Mouse (Mus musculus): ENCODE measurements at regions not wholly inside any gene's neighbourhood (a gene's known extent, or its start where the extent isn't known, plus 50 kb on each side); places are given as distances from the start of the nearest gene placed in this dataset.
"Not testable (repeated sequence)": the region's sequence is repeated elsewhere in the genome, so short reads cannot be mapped to it uniquely, and the experiment has no call there.

- Histone ChIP-seq H3K27ac (no peak overlapping the region), H3K4me1 (ENCODE audit: control insufficient read depth, insufficient read depth, low read length) (no peaks in the 10 kb centered on the region), H3K36me3 (ENCODE audit: control insufficient read depth, insufficient read depth, low read length) (no peaks in the 10 kb centered on the region), H3K9ac (ENCODE audit: low read depth, low read length) (no peak overlapping the region), H3K27me3 (ENCODE audit: control insufficient read depth, insufficient read depth, low read length) (no peaks in the 10 kb centered on the region), H3K4me3 (no peak overlapping the region), H3K79me2 (replicated peaks; ENCODE audit: control insufficient read depth, insufficient read depth, low read length) (no peaks in the 10 kb centered on the region)
- no peak for TF ChIP-seq CTCF (IDR thresholded peaks at IDR 0.05)
- no peak for TF ChIP-seq EP300 (IDR thresholded peaks at IDR 0.05; ENCODE audit: insufficient read depth, low read depth, low read length)
- TF ChIP-seq POLR2A (IDR thresholded peaks at IDR 0.05; ENCODE audit: insufficient read depth, low read depth, low read length): no peak
- DNase-seq: no peak
- intact Hi-C loops (cut with DNase I): no loop called here
- 95% methylated on average over 4 of the region's 4 CpGs for whole genome bisulfite sequencing
Measured at GRCm38 (mm10) chr10:70853614-70854013, 197.8 kb upstream of the Phyhipl start.

GRCm38 (mm10) chr10:70848141-70848540 is 192.4 kb upstream of the Phyhipl start:
- Histone ChIP-seq H3K36me3 (ENCODE audit: control insufficient read depth, insufficient read depth, low read length) (no peaks in the 10 kb centered on the region), H3K27me3 (ENCODE audit: control insufficient read depth, insufficient read depth, low read length) (no peaks in the 10 kb centered on the region), H3K4me1 (ENCODE audit: control insufficient read depth, insufficient read depth, low read length) (no peaks in the 10 kb centered on the region), H3K27ac (no peak overlapping the region), H3K9ac (ENCODE audit: low read depth, low read length) (no peak overlapping the region), H3K4me3 (no peak overlapping the region), H3K79me2 (replicated peaks; ENCODE audit: control insufficient read depth, insufficient read depth, low read length) (no peaks in the 10 kb centered on the region)
- 90% methylated on average over 5 of the region's 5 CpGs for WGBS
- TF ChIP-seq POLR2A (IDR thresholded peaks at IDR 0.05; ENCODE audit: insufficient read depth, low read depth, low read length) (no peak), EP300 (IDR thresholded peaks at IDR 0.05; ENCODE audit: insufficient read depth, low read depth, low read length) (no peak), CTCF (IDR thresholded peaks at IDR 0.05) (no peak)
- intact Hi-C loops (cut with DNase I): no loop called here
- no peak for DNase-seq

- no peak for DNase-seq
- intact Hi-C loops (cut with DNase I): no loop called here
- Histone ChIP-seq H3K9ac (ENCODE audit: low read depth, low read length) (no peak overlapping the region), H3K4me3 (no peak overlapping the region), H3K36me3 (ENCODE audit: control insufficient read depth, insufficient read depth, low read length) (no peaks in the 10 kb centered on the region), H3K27ac (no peak overlapping the region), H3K79me2 (replicated peaks; ENCODE audit: control insufficient read depth, insufficient read depth, low read length) (no peaks in the 10 kb centered on the region), H3K4me1 (ENCODE audit: control insufficient read depth, insufficient read depth, low read length) (no peaks in the 10 kb centered on the region), H3K27me3 (ENCODE audit: control insufficient read depth, insufficient read depth, low read length) (no peaks in the 10 kb centered on the region)
- WGBS: 43% methylated on average over 3 of the region's 3 CpGs
- no peak for TF ChIP-seq EP300 (IDR thresholded peaks at IDR 0.05; ENCODE audit: insufficient read depth, low read depth, low read length)
- no peak for TF ChIP-seq POLR2A (IDR thresholded peaks at IDR 0.05; ENCODE audit: insufficient read depth, low read depth, low read length)
- TF ChIP-seq CTCF (IDR thresholded peaks at IDR 0.05): no peak
Measured at GRCm38 (mm10) chr10:70847341-70847882, 191.6 kb upstream of the Phyhipl start.

GRCm38 (mm10) chr10:70846281-70847168 is 190.8 kb upstream of the Phyhipl start:
- intact Hi-C loops (cut with DNase I): no loop called here
- Histone ChIP-seq H3K4me1 (ENCODE audit: control insufficient read depth, insufficient read depth, low read length) (no peaks in the 10 kb centered on the region), H3K27ac (no peak overlapping the region), H3K4me3 (no peak overlapping the region), H3K36me3 (ENCODE audit: control insufficient read depth, insufficient read depth, low read length) (no peaks in the 10 kb centered on the region), H3K27me3 (ENCODE audit: control insufficient read depth, insufficient read depth, low read length) (no peaks in the 10 kb centered on the region), H3K79me2 (replicated peaks; ENCODE audit: control insufficient read depth, insufficient read depth, low read length) (no peaks in the 10 kb centered on the region), H3K9ac (ENCODE audit: low read depth, low read length) (no peak overlapping the region)
- 81% methylated on average over 10 of the region's 10 CpGs for WGBS
- DNase-seq: no peak
- TF ChIP-seq CTCF (IDR thresholded peaks at IDR 0.05): no peak
- TF ChIP-seq EP300 (IDR thresholded peaks at IDR 0.05; ENCODE audit: insufficient read depth, low read depth, low read length): no peak
- no peak for TF ChIP-seq POLR2A (IDR thresholded peaks at IDR 0.05; ENCODE audit: insufficient read depth, low read depth, low read length)

GRCm38 (mm10) chr10:70843848-70844247 is 188.1 kb upstream of the Phyhipl start:
- Histone ChIP-seq H3K9ac (ENCODE audit: low read depth, low read length) (no peak overlapping the region), H3K4me3 (no peak overlapping the region), H3K27me3 (ENCODE audit: control insufficient read depth, insufficient read depth, low read length) (no peaks in the 10 kb centered on the region), H3K36me3 (ENCODE audit: control insufficient read depth, insufficient read depth, low read length) (no peaks in the 10 kb centered on the region), H3K79me2 (replicated peaks; ENCODE audit: control insufficient read depth, insufficient read depth, low read length) (no peaks in the 10 kb centered on the region), H3K27ac (no peak overlapping the region), H3K4me1 (ENCODE audit: control insufficient read depth, insufficient read depth, low read length) (no peaks in the 10 kb centered on the region)
- no peak for TF ChIP-seq EP300 (IDR thresholded peaks at IDR 0.05; ENCODE audit: insufficient read depth, low read depth, low read length)
- no peak for TF ChIP-seq CTCF (IDR thresholded peaks at IDR 0.05)
- TF ChIP-seq POLR2A (IDR thresholded peaks at IDR 0.05; ENCODE audit: insufficient read depth, low read depth, low read length): no peak
- 95% methylated on average over 2 of the region's 2 CpGs for WGBS
- no peak for DNase-seq
- intact Hi-C loops (cut with DNase I): no loop called here

GRCm38 (mm10) chr10:70842176-70842838 is 186.5 kb upstream of the Phyhipl start:
- no peak for TF ChIP-seq POLR2A (IDR thresholded peaks at IDR 0.05; ENCODE audit: insufficient read depth, low read depth, low read length)
- no peak for TF ChIP-seq EP300 (IDR thresholded peaks at IDR 0.05; ENCODE audit: insufficient read depth, low read depth, low read length)
- TF ChIP-seq CTCF (IDR thresholded peaks at IDR 0.05): no peak
- intact Hi-C loops (cut with DNase I): no loop called here
- Histone ChIP-seq H3K9ac (ENCODE audit: low read depth, low read length) (no peak overlapping the region), H3K36me3 (ENCODE audit: control insufficient read depth, insufficient read depth, low read length) (no peaks in the 10 kb centered on the region), H3K79me2 (replicated peaks; ENCODE audit: control insufficient read depth, insufficient read depth, low read length) (no peaks in the 10 kb centered on the region), H3K27me3 (ENCODE audit: control insufficient read depth, insufficient read depth, low read length) (no peaks in the 10 kb centered on the region), H3K4me3 (no peak overlapping the region), H3K27ac (no peak overlapping the region), H3K4me1 (ENCODE audit: control insufficient read depth, insufficient read depth, low read length) (no peaks in the 10 kb centered on the region)
- DNase-seq: no peak
- 88% methylated on average over 4 of the region's 4 CpGs for WGBS

- intact Hi-C loops (cut with DNase I); DNase-seq; H3K27ac ChIP-seq; H3K27me3 ChIP-seq (ENCODE audit: control insufficient read depth, insufficient read depth, low read length); H3K36me3 ChIP-seq (ENCODE audit: control insufficient read depth, insufficient read depth, low read length); H3K4me1 ChIP-seq (ENCODE audit: control insufficient read depth, insufficient read depth, low read length); H3K4me3 ChIP-seq; H3K9ac ChIP-seq (ENCODE audit: low read depth, low read length); H3K79me2 ChIP-seq (replicated peaks; ENCODE audit: control insufficient read depth, insufficient read depth, low read length): not testable (repeated sequence)
- 93% methylated on average over 2 of the region's 2 CpGs for WGBS
Measured at GRCm38 (mm10) chr10:70841179-70841578, 185.4 kb upstream of the Phyhipl start.

Data from heart, adult 2 months (tissue).